Mouse (Mus musculus) layer of hippocampus, postnatal 25 days (tissue): ENCODE measurements around the gene Ap1s2. TPM values are rescaled to one million over a fixed set of nuclear protein-coding genes. Genes with fewer than 3 reads are reported as not detected.
A peak's percentile ranks its signal among the peaks of the same experiment; 100 is the strongest.

Source experiments
- DNase-seq, 2 experiments: peaks; one replicate each; pipeline ENCODE4 v3.0.0; 2022; ENCODE audit warnings: mixed read lengths in 2 of 2, low spot score in 1 of 2; ENCODE audit errors: extremely low spot score in 1 of 2
- total RNA-seq, 2 experiments: library from RNA; stranded (reverse); gene quantifications; 2 replicates each; pipeline ENCODE4 v1.2.3; 2021

The Ap1s2 gene
- total RNA-seq, 2 experiments from 2014 or later: 39.3 to 41.6 TPM

- DNase-seq: peak in 1 of 2 experiments; percentile 13
Observed at GRCm38 (mm10) chrX:163957803-163958466, 49.1 kb downstream of the Ap1s2 start.

GRCm38 (mm10) chrX:163958467-163958875, 49.7 kb downstream of the Ap1s2 start, which contains the start of gene Zrsr2:
Gene Zrsr2, minus strand, starts transcription at chrX:163958661.
- DNase-seq: peak; percentile 33 to 49

- DNase-seq: no peak
Observed at GRCm38 (mm10) chrX:163981092-163981491, 72.3 kb downstream of the Ap1s2 start.

- DNase-seq: no peak
Observed at GRCm38 (mm10) chrX:163981500-163981899, 72.7 kb downstream of the Ap1s2 start.

- DNase-seq: no peak
Observed at GRCm38 (mm10) chrX:163982129-163982528, 73.3 kb downstream of the Ap1s2 start.

Other genes starting within 250 kb of the Ap1s2 start
- 1 to 10 TPM in 1 of 2 experiments, under 1 TPM in 1; 0.91 to 1.0 TPM for gene Rnf138rt1, start 147.7 kb upstream of the Ap1s2 start, total RNA-seq
- gene Zrsr2, start 49.6 kb downstream of the Ap1s2 start, total RNA-seq: 10 to 100 TPM; 46.6 to 47.8 TPM
- 1 to 10 TPM; 2.9 to 3.3 TPM for gene Car5b, start 119.0 kb downstream of the Ap1s2 start, total RNA-seq
- gene Siah1b, start 167.5 kb downstream of the Ap1s2 start, total RNA-seq: 10 to 100 TPM in 1 of 2 experiments, 1 to 10 TPM in 1; 9.7 to 13.5 TPM
- not detected for gene Cltrn, start 179.8 kb downstream of the Ap1s2 start, total RNA-seq
- 1 to 10 TPM; 1.6 to 1.7 TPM for gene Ace2, start 230.3 kb downstream of the Ap1s2 start, total RNA-seq